In genomic region chr10:91222398-91223236, GRCm38 (mm10) we compare ENCODE assay signal across 13 mouse cellular contexts. TPM values are rescaled to one million over a fixed set of nuclear protein-coding genes. Genes with fewer than 3 reads are reported as not detected.
DNase-seq lines count a peak whose midpoint lies in the region; ATAC-seq and TF ChIP-seq lines count a peak whose summit lies in the region.
"Had no signal": no experiment of that assay in that cellular context is flagged by ENCODE, and none has a peak within 500 bp of the region (broad histone marks: within the 10 kb centered on the region; RNA-seq: fewer than 3 reads in every experiment).

No protein-coding gene starts in this region.

- no peak overlapping the region for H3K4me2 ChIP-seq in intestine, embryonic 14.5 days (ENCODE audit: low read length)
- no peak overlapping the region for H3K4me2 ChIP-seq in intestine, postnatal 0 days (replicated peaks; ENCODE audit: low read depth)
- no peak overlapping the region for H3K4me2 ChIP-seq in midbrain, embryonic 11.5 days
- no peak overlapping the region for H3K4me2 ChIP-seq in limb, embryonic 11.5 days (ENCODE audit: low read depth, severe bottlenecking)
- H3K4me2 ChIP-seq: hindbrain, embryonic 12.5 days had no signal

- no peaks in the 10 kb centered on the region for H3K9me3 ChIP-seq in intestine, embryonic 14.5 days (ENCODE audit: control insufficient read depth, low read length)
- H3K9me3 ChIP-seq in intestine, postnatal 0 days (ENCODE audit: control insufficient read depth) = no peaks in the 10 kb centered on the region
- no peaks in the 10 kb centered on the region for H3K9me3 ChIP-seq in midbrain, embryonic 11.5 days (ENCODE audit: control insufficient read depth, low read length)
- no peaks in the 10 kb centered on the region for H3K9me3 ChIP-seq in midbrain, embryonic 10.5 days (replicated peaks)
- H3K9me3 ChIP-seq in limb, embryonic 11.5 days (ENCODE audit: control insufficient read depth, low read length) = no peaks in the 10 kb centered on the region
- H3K9me3 ChIP-seq: hindbrain, embryonic 12.5 days had no signal

- ATAC-seq in intestine, embryonic 14.5 days (replicated peaks; ENCODE audit: low FRiP score, low TSS enrichment, low read depth) = peak; percentile 58
- no peak for ATAC-seq in intestine, postnatal 0 days
- ATAC-seq in midbrain, embryonic 11.5 days (ENCODE audit: low FRiP score) = no peak
- ATAC-seq in limb, embryonic 11.5 days (ENCODE audit: insufficient number of reproducible peaks, low FRiP score, low TSS enrichment, low read depth) = peak; percentile 55
- ATAC-seq: midbrain, embryonic 16.5 days; Patski had no signal

- no peak for TF ChIP-seq CTCF in intestine, postnatal 0 days (IDR thresholded peaks at IDR 0.05; ENCODE audit: low read depth)

- DNase-seq in intestine, embryonic 14.5 days (ENCODE audit: low spot score) = no peak
- peak; percentile 33 for DNase-seq in midbrain, embryonic 11.5 days (ENCODE audit: low spot score, missing footprints)
- no peak for DNase-seq in midbrain, embryonic 10.5 days (ENCODE audit: low spot score)
- DNase-seq in limb, embryonic 11.5 days (ENCODE audit: low spot score) = no peak
- peak; percentile 24 for DNase-seq in yolk sac, embryonic 10.5 days (ENCODE audit: low spot score)
- no peak for DNase-seq in T-cell, adult 2 months (ENCODE audit: low spot score)
- DNase-seq in Muller cell, postnatal 12 days (ENCODE audit: inconsistent ontology term) = no peak
- DNase-seq: adrenal gland, postnatal 10 days; right cerebral cortex, adult 18-20 months had no signal

- WGBS in intestine, embryonic 14.5 days = 41% methylated on average over 9 of the region's 9 CpGs
- 53% methylated on average over 9 of the region's 9 CpGs for WGBS in intestine, postnatal 0 days
- 83% methylated on average over 9 of the region's 9 CpGs for WGBS in midbrain, embryonic 11.5 days
- WGBS in midbrain, embryonic 10.5 days = 81% methylated on average over 9 of the region's 9 CpGs
- WGBS in limb, embryonic 11.5 days = 27% methylated on average over 9 of the region's 9 CpGs

- H3K36me3 ChIP-seq in intestine, embryonic 14.5 days (ENCODE audit: control insufficient read depth, insufficient read depth, low read length) = no peaks in the 10 kb centered on the region
- H3K36me3 ChIP-seq in intestine, postnatal 0 days (ENCODE audit: control insufficient read depth, insufficient read depth) = no peaks in the 10 kb centered on the region
- no peaks in the 10 kb centered on the region for H3K36me3 ChIP-seq in midbrain, embryonic 11.5 days (ENCODE audit: control insufficient read depth, insufficient read depth, low read length)
- no peaks in the 10 kb centered on the region for H3K36me3 ChIP-seq in midbrain, embryonic 10.5 days
- no peaks in the 10 kb centered on the region for H3K36me3 ChIP-seq in limb, embryonic 11.5 days (ENCODE audit: control insufficient read depth, insufficient read depth, low read length)
- H3K36me3 ChIP-seq: hindbrain, embryonic 12.5 days had no signal

- H3K4me3 ChIP-seq in intestine, embryonic 14.5 days (ENCODE audit: low read depth, low read length) = no peak overlapping the region
- no peak overlapping the region for H3K4me3 ChIP-seq in intestine, postnatal 0 days (ENCODE audit: low read depth, low read length)
- no peak overlapping the region for H3K4me3 ChIP-seq in midbrain, embryonic 11.5 days (ENCODE audit: low read depth, low read length)
- no peak overlapping the region for H3K4me3 ChIP-seq in midbrain, embryonic 10.5 days
- H3K4me3 ChIP-seq in limb, embryonic 11.5 days (ENCODE audit: low read depth, low read length) = no peak overlapping the region
- H3K4me3 ChIP-seq: hindbrain, embryonic 12.5 days had no signal

- peaks cover 16% of the 10 kb centered on the region; the same call in 1 of the 2 replicates for H3K4me1 ChIP-seq in intestine, embryonic 14.5 days (replicated peaks; ENCODE audit: control insufficient read depth, insufficient read depth, low read length)
- no peaks in the 10 kb centered on the region for H3K4me1 ChIP-seq in intestine, postnatal 0 days (replicated peaks; ENCODE audit: control insufficient read depth, insufficient read depth, low read length)
- H3K4me1 ChIP-seq in midbrain, embryonic 11.5 days (ENCODE audit: control insufficient read depth, insufficient read depth, low read length) = no peaks in the 10 kb centered on the region
- no peaks in the 10 kb centered on the region for H3K4me1 ChIP-seq in midbrain, embryonic 10.5 days
- H3K4me1 ChIP-seq in limb, embryonic 11.5 days (ENCODE audit: control insufficient read depth, insufficient read depth, low read length) = peaks cover 9% of the 10 kb centered on the region

- peak overlapping the region; percentile 67 for H3K27ac ChIP-seq in intestine, embryonic 14.5 days (ENCODE audit: low read depth)
- H3K27ac ChIP-seq in intestine, postnatal 0 days (ENCODE audit: low read depth, low read length) = no peak overlapping the region; the same call in 1 of the 2 replicates
- no peak overlapping the region for H3K27ac ChIP-seq in midbrain, embryonic 11.5 days (ENCODE audit: low read depth, low read length)
- no peak overlapping the region for H3K27ac ChIP-seq in midbrain, embryonic 10.5 days (replicated peaks)
- H3K27ac ChIP-seq in limb, embryonic 11.5 days (replicated peaks; ENCODE audit: low read depth, low read length) = no peak overlapping the region; the same call in 1 of the 2 replicates
- H3K27ac ChIP-seq: hindbrain, embryonic 12.5 days had no signal

- H3K9ac ChIP-seq in intestine, embryonic 14.5 days (ENCODE audit: low read length) = no peak overlapping the region
- H3K9ac ChIP-seq in intestine, postnatal 0 days (ENCODE audit: low read depth, low read length) = no peak overlapping the region
- H3K9ac ChIP-seq in midbrain, embryonic 11.5 days (ENCODE audit: low read length) = no peak overlapping the region
- H3K9ac ChIP-seq in limb, embryonic 11.5 days (ENCODE audit: low read length) = no peak overlapping the region
- H3K9ac ChIP-seq: hindbrain, embryonic 12.5 days had no signal

- H3K27me3 ChIP-seq in intestine, embryonic 14.5 days (replicated peaks; ENCODE audit: control insufficient read depth, insufficient read depth, low read length) = no peaks in the 10 kb centered on the region
- H3K27me3 ChIP-seq in intestine, postnatal 0 days (replicated peaks; ENCODE audit: control insufficient read depth, insufficient read depth, low read length) = no peaks in the 10 kb centered on the region
- H3K27me3 ChIP-seq in midbrain, embryonic 11.5 days (ENCODE audit: control insufficient read depth, insufficient read depth, low read length) = no peaks in the 10 kb centered on the region
- no peaks in the 10 kb centered on the region for H3K27me3 ChIP-seq in midbrain, embryonic 10.5 days (ENCODE audit: low read depth, poor library complexity, severe bottlenecking)
- H3K27me3 ChIP-seq in limb, embryonic 11.5 days (ENCODE audit: control insufficient read depth, insufficient read depth, low read length) = no peaks in the 10 kb centered on the region
- H3K27me3 ChIP-seq: hindbrain, embryonic 12.5 days; Patski had no signal

RNA-seq across cellular contexts. Expression of gene Tmpo, which starts 41.5 kb away (rescaled TPM):
- polyA plus RNA-seq in intestine, embryonic 14.5 days (2014; fragmentation: Nextera tagmentation; extraction: Ambion mirVana) = 219 TPM in 2 replicates
- 57.7 and 59.7 TPM in 2 replicates for polyA plus RNA-seq in intestine, postnatal 0 days (2015; fragmentation: Nextera tagmentation; extraction: Ambion mirVana)
- polyA plus RNA-seq in midbrain, embryonic 11.5 days (2014; fragmentation: Nextera tagmentation; extraction: Ambion mirVana) = 339 and 388 TPM in 2 replicates
- 272 and 275 TPM in 2 replicates for polyA plus RNA-seq in midbrain, embryonic 10.5 days (2016; fragmentation: Nextera tagmentation; extraction: Ambion mirVana)
- 359 and 371 TPM in 2 replicates for polyA plus RNA-seq in limb, embryonic 11.5 days (2014; fragmentation: Nextera tagmentation; extraction: Ambion mirVana)

Comparison
In these comparisons a context has a peak if more than half of its experiments do, and no peak if none do; other contexts are left out.
1. ATAC-seq: peak in intestine, embryonic 14.5 days (single experiment) and limb, embryonic 11.5 days (single experiment); none in intestine, postnatal 0 days (single experiment) and midbrain, embryonic 11.5 days (single experiment).
2. DNase-seq: peak in midbrain, embryonic 11.5 days (single experiment) and yolk sac, embryonic 10.5 days (single experiment); none in intestine, embryonic 14.5 days (single experiment), midbrain, embryonic 10.5 days (single experiment), limb, embryonic 11.5 days (single experiment), T-cell, adult 2 months (single experiment) and Muller cell, postnatal 12 days (single experiment).